Comparison of ENCODE assay signal across 11 mouse cellular contexts in genomic region chr1:135691417-135691815, GRCm38 (mm10). TPM values are rescaled to one million over a fixed set of nuclear protein-coding genes. Genes with fewer than 3 reads are reported as not detected.
A peak's percentile ranks its signal among the peaks of the same experiment; 100 is the strongest.
DNase-seq lines count a peak whose midpoint lies in the region; ATAC-seq and TF ChIP-seq lines count a peak whose summit lies in the region.
"Had no signal": no experiment of that assay in that cellular context is flagged by ENCODE, and none has a peak within 500 bp of the region (broad histone marks: within the 10 kb centered on the region; RNA-seq: fewer than 3 reads in every experiment).

No protein-coding gene starts in this region.

- H3K9me3 ChIP-seq in heart, embryonic 12.5 days (replicated peaks): no peaks in the 10 kb centered on the region
- no peaks in the 10 kb centered on the region for H3K9me3 ChIP-seq in MEL (replicated peaks; ENCODE audit: insufficient read depth, low read length)
- H3K9me3 ChIP-seq in liver, embryonic 12.5 days (replicated peaks): no peaks in the 10 kb centered on the region
- no peaks in the 10 kb centered on the region for H3K9me3 ChIP-seq in hindbrain, embryonic 16.5 days (ENCODE audit: control insufficient read depth, low read length)
- H3K9me3 ChIP-seq in hindbrain, embryonic 13.5 days: no peaks in the 10 kb centered on the region
- H3K9me3 ChIP-seq: limb, embryonic 13.5 days had no signal

- H3K27me3 ChIP-seq in heart, embryonic 12.5 days (replicated peaks): no peaks in the 10 kb centered on the region
- peaks cover 0 to 2% of the 10 kb centered on the region in 2 experiments; a peak in 2 of 4 replicates for H3K27me3 ChIP-seq in MEL (ENCODE audit: control insufficient read depth in 1 of 2, insufficient read depth in 2 of 2, low read length in 2 of 2)
- peaks cover 41% of the 10 kb centered on the region for H3K27me3 ChIP-seq in liver, embryonic 12.5 days (replicated peaks)
- H3K27me3 ChIP-seq in hindbrain, embryonic 16.5 days (replicated peaks; ENCODE audit: control insufficient read depth, insufficient read depth, low read length): peaks cover 3% of the 10 kb centered on the region; the same call in 1 of the 2 replicates
- peaks cover 27% of the 10 kb centered on the region for H3K27me3 ChIP-seq in hindbrain, embryonic 13.5 days

- TF ChIP-seq EP300 in MEL (IDR thresholded peaks at IDR 0.05; ENCODE audit: low read depth in 1 of 2, low read length in 2 of 2): no peak

- no peak for DNase-seq in heart, adult 8-10 months (ENCODE audit: low spot score)
- peak; percentile 72 for DNase-seq in MEL (ENCODE audit: low read depth, low spot score)
- no peak for DNase-seq in right cerebral cortex, postnatal 25 days
- DNase-seq: gastrocnemius, postnatal 10 days; thymus, postnatal 14 days had no signal

- no peaks in the 10 kb centered on the region; the same call in 1 of the 2 replicates for H3K79me2 ChIP-seq in MEL (ENCODE audit: control insufficient read depth, insufficient read depth, low read length, poor library complexity)

- H3K4me2 ChIP-seq in heart, embryonic 12.5 days: peak overlapping the region; percentile 13
- peak overlapping the region; percentile 39 for H3K4me2 ChIP-seq in liver, embryonic 12.5 days
- H3K4me2 ChIP-seq in hindbrain, embryonic 16.5 days (ENCODE audit: low read length): no peak overlapping the region
- no peak overlapping the region for H3K4me2 ChIP-seq in hindbrain, embryonic 13.5 days
- H3K4me2 ChIP-seq: limb, embryonic 13.5 days had no signal

- no peak for TF ChIP-seq RAD21 in MEL (IDR thresholded peaks at IDR 0.05; ENCODE audit: low read depth, low read length)

- WGBS in heart, embryonic 12.5 days: 13% methylated on average over 10 of the region's 10 CpGs
- 22% methylated on average over 10 of the region's 10 CpGs for WGBS in liver, embryonic 12.5 days (ENCODE audit: insufficient replicate concordance)
- 63% methylated on average over 10 of the region's 10 CpGs for WGBS in hindbrain, embryonic 16.5 days
- 61% methylated on average over 10 of the region's 10 CpGs for WGBS in hindbrain, embryonic 13.5 days

- no peak for ATAC-seq in heart, embryonic 12.5 days (ENCODE audit: insufficient number of reproducible peaks, low FRiP score)
- ATAC-seq in liver, embryonic 12.5 days: no peak
- ATAC-seq in hindbrain, embryonic 16.5 days: no peak
- ATAC-seq in hindbrain, embryonic 13.5 days (ENCODE audit: low FRiP score): no peak

- no peak for TF ChIP-seq POLR2A in MEL (IDR thresholded peaks at IDR 0.05; ENCODE audit: control insufficient read depth in 1 of 2, insufficient read depth in 1 of 2, low read depth in 1 of 2, low read length in 2 of 2, poor library complexity in 1 of 2)
- 0 out of 2 replicates have a peak, but pooled peaks have one; percentile 24 for TF ChIP-seq POLR2A in embryonic fibroblast, embryonic 13.5 days (IDR thresholded peaks at IDR 0.05; ENCODE audit: low read depth, low read length)

- H3K36me3 ChIP-seq in heart, embryonic 12.5 days: no peaks in the 10 kb centered on the region
- peaks cover 0 to 4% of the 10 kb centered on the region in 2 experiments; a peak in 1 of 4 replicates for H3K36me3 ChIP-seq in MEL (ENCODE audit: control insufficient read depth in 1 of 2, insufficient read depth in 2 of 2, low read length in 2 of 2)
- no peaks in the 10 kb centered on the region for H3K36me3 ChIP-seq in liver, embryonic 12.5 days
- no peaks in the 10 kb centered on the region for H3K36me3 ChIP-seq in hindbrain, embryonic 16.5 days (ENCODE audit: control insufficient read depth, insufficient read depth, low read length)
- no peaks in the 10 kb centered on the region for H3K36me3 ChIP-seq in hindbrain, embryonic 13.5 days
- H3K36me3 ChIP-seq: limb, embryonic 13.5 days had no signal

- peak overlapping the region; percentile 64 for H3K27ac ChIP-seq in heart, embryonic 12.5 days (ENCODE audit: poor library complexity, severe bottlenecking)
- H3K27ac ChIP-seq in MEL (ENCODE audit: control insufficient read depth, low read depth, low read length): peak overlapping the region; percentile 46
- peak overlapping the region; percentile 38 for H3K27ac ChIP-seq in embryonic fibroblast, embryonic 13.5 days (ENCODE audit: insufficient read depth, low read length)
- 0 out of 2 replicates have a peak overlapping the region, but pooled peaks have one; percentile 27 for H3K27ac ChIP-seq in liver, embryonic 12.5 days
- H3K27ac ChIP-seq in hindbrain, embryonic 16.5 days (ENCODE audit: low read depth, low read length): no peak overlapping the region
- H3K27ac ChIP-seq in hindbrain, embryonic 13.5 days: no peak overlapping the region
- H3K27ac ChIP-seq: limb, embryonic 13.5 days had no signal

- H3K9ac ChIP-seq in heart, embryonic 12.5 days: 0 out of 2 replicates have a peak overlapping the region, but pooled peaks have one; percentile 33
- peak overlapping the region; percentile 72 for H3K9ac ChIP-seq in MEL (ENCODE audit: control insufficient read depth, low read depth, low read length, poor library complexity, severe bottlenecking)
- H3K9ac ChIP-seq in liver, embryonic 12.5 days: no peak overlapping the region
- no peak overlapping the region for H3K9ac ChIP-seq in hindbrain, embryonic 16.5 days (ENCODE audit: low read depth, low read length)
- no peak overlapping the region for H3K9ac ChIP-seq in hindbrain, embryonic 13.5 days
- H3K9ac ChIP-seq: limb, embryonic 13.5 days had no signal

- TF ChIP-seq CTCF in MEL (IDR thresholded peaks at IDR 0.05 in 2 of 3, conservative IDR thresholded peaks at IDR 0.05 in 1 of 3; ENCODE audit: control insufficient read depth in 1 of 3, insufficient read depth in 1 of 3, low read depth in 2 of 3, low read length in 3 of 3, poor library complexity in 1 of 3, severe bottlenecking in 1 of 3): no peak
- TF ChIP-seq CTCF in embryonic fibroblast, embryonic 13.5 days (IDR thresholded peaks at IDR 0.05; ENCODE audit: borderline replicate concordance, insufficient read depth, low read length): no peak

- H3K4me3 ChIP-seq in heart, embryonic 12.5 days: no peak overlapping the region
- H3K4me3 ChIP-seq in MEL (ENCODE audit: control insufficient read depth in 1 of 2, insufficient read depth in 1 of 2, low read depth in 2 of 2, low read length in 2 of 2): peak overlapping the region; percentile 49 to 62
- no peak overlapping the region for H3K4me3 ChIP-seq in embryonic fibroblast, embryonic 13.5 days (ENCODE audit: insufficient read depth, low read length)
- H3K4me3 ChIP-seq in liver, embryonic 12.5 days: no peak overlapping the region
- H3K4me3 ChIP-seq in hindbrain, embryonic 16.5 days (ENCODE audit: low read length): no peak overlapping the region
- no peak overlapping the region for H3K4me3 ChIP-seq in hindbrain, embryonic 13.5 days
- H3K4me3 ChIP-seq: limb, embryonic 13.5 days had no signal

- peaks cover 39% of the 10 kb centered on the region for H3K4me1 ChIP-seq in heart, embryonic 12.5 days (replicated peaks)
- H3K4me1 ChIP-seq in MEL (ENCODE audit: control insufficient read depth in 1 of 2, insufficient read depth in 2 of 2, low read length in 2 of 2): peaks cover 5 to 15% of the 10 kb centered on the region in 2 experiments
- H3K4me1 ChIP-seq in embryonic fibroblast, embryonic 13.5 days (ENCODE audit: control insufficient read depth, insufficient read depth, low read length): peaks cover 4% of the 10 kb centered on the region; the same call in 1 of the 2 replicates
- peaks cover 41% of the 10 kb centered on the region for H3K4me1 ChIP-seq in liver, embryonic 12.5 days
- peaks cover 13% of the 10 kb centered on the region for H3K4me1 ChIP-seq in hindbrain, embryonic 16.5 days (ENCODE audit: control insufficient read depth, insufficient read depth, low read depth, low read length)
- H3K4me1 ChIP-seq in hindbrain, embryonic 13.5 days (replicated peaks): peaks cover 22% of the 10 kb centered on the region

TF ChIP-seq in MEL, 35 proteins besides CTCF, POLR2A, EP300 and RAD21:
- TF ChIP-seq SIN3A (IDR thresholded peaks at IDR 0.05; ENCODE audit: low read length) (peak; percentile 34; the same call in 1 of the 2 replicates), ELF1 (IDR thresholded peaks at IDR 0.05; ENCODE audit: low read depth, low read length) (peak; percentile 78), TBP (IDR thresholded peaks at IDR 0.05; ENCODE audit: low read depth, low read length) (0 out of 2 replicates have a peak, but pooled peaks have one; percentile 9), UBTF (IDR thresholded peaks at IDR 0.05; ENCODE audit: borderline replicate concordance, insufficient read depth, low read depth, low read length) (no peak), HCFC1 (IDR thresholded peaks at IDR 0.05; ENCODE audit: low read depth, low read length) (peak; percentile 19; the same call in 1 of the 2 replicates), ETS1 (IDR thresholded peaks at IDR 0.05; ENCODE audit: low read depth, low read length) (no peak), GATA1 (IDR thresholded peaks at IDR 0.05; ENCODE audit: low read depth, low read length) (0 out of 2 replicates have a peak, but pooled peaks have one; percentile 4)
TF ChIP-seq in MEL: peak in this region for 5.

RNA-seq across cellular contexts. Expression of gene Csrp1, which starts 28.4 kb away (rescaled TPM):
- polyA plus RNA-seq in heart, embryonic 12.5 days (2016; fragmentation: Nextera tagmentation; extraction: Ambion mirVana): 266 and 270 TPM in 2 replicates
- total RNA-seq in heart, adult 8-10 months (2022): 10 to 100 TPM; 36.0 to 45.8 (median 40.9) TPM
- 40.3 and 44.4 TPM in 2 replicates for total RNA-seq in MEL (2012; rRNA removed)
- 10 to 100 TPM in 1 of 2 experiments, not detected in 1; 73.0 TPM for polyA plus RNA-seq in MEL (2012; ENCODE audit: insufficient read depth in 1 of 2, insufficient read length in 2 of 2, low read depth in 1 of 2, low replicate concordance in 2 of 2, missing spikeins in 1 of 2)
- polyA plus RNA-seq in embryonic fibroblast, embryonic 13.5 days (2011; ENCODE audit: insufficient read length, low read depth, missing spikeins): 453 and 629 TPM in 2 replicates
- polyA plus RNA-seq in liver, embryonic 12.5 days (2016; fragmentation: Nextera tagmentation; extraction: Ambion mirVana): 56.2 and 60.7 TPM in 2 replicates
- polyA plus RNA-seq in hindbrain, embryonic 16.5 days (2015; fragmentation: Nextera tagmentation; extraction: Ambion mirVana): 20.6 and 23.7 TPM in 2 replicates
- polyA plus RNA-seq in hindbrain, embryonic 13.5 days (2015; fragmentation: Nextera tagmentation; extraction: Ambion mirVana): 22.9 and 25.3 TPM in 2 replicates

Comparison
In these comparisons a context has a peak if more than half of its experiments do, and no peak if none do; other contexts are left out.
1. H3K27ac ChIP-seq: peak in heart, embryonic 12.5 days (single experiment), MEL (single experiment), embryonic fibroblast, embryonic 13.5 days (single experiment) and liver, embryonic 12.5 days (single experiment); none in hindbrain, embryonic 16.5 days (single experiment) and hindbrain, embryonic 13.5 days (single experiment).
2. H3K4me2 ChIP-seq: peak in heart, embryonic 12.5 days (single experiment) and liver, embryonic 12.5 days (single experiment); none in hindbrain, embryonic 16.5 days (single experiment) and hindbrain, embryonic 13.5 days (single experiment).
3. H3K4me3 ChIP-seq: peak in MEL (2 of 2); none in heart, embryonic 12.5 days (single experiment), embryonic fibroblast, embryonic 13.5 days (single experiment), liver, embryonic 12.5 days (single experiment), hindbrain, embryonic 16.5 days (single experiment) and hindbrain, embryonic 13.5 days (single experiment).
4. H3K9ac ChIP-seq: peak in heart, embryonic 12.5 days (single experiment) and MEL (single experiment); none in liver, embryonic 12.5 days (single experiment), hindbrain, embryonic 16.5 days (single experiment) and hindbrain, embryonic 13.5 days (single experiment).